Mouse (Mus musculus): ENCODE results near the gene Rnf103. TPM values are rescaled to one million over a fixed set of nuclear protein-coding genes. Genes with fewer than 3 reads are reported as not detected.

Rnf103 gene
- polyA plus RNA-seq, 1 experiment from 2014 or later, result 10.8 TPM

GRCm38 (mm10) chr6:71486226-71486625, 7.5 kb upstream of the Rnf103 start:
- H3K9ac ChIP-seq (ENCODE audit: low read length), result no peak overlapping the region
- no peaks in the 10 kb centered on the region for H3K36me3 ChIP-seq (ENCODE audit: control insufficient read depth, insufficient read depth, low read length)
- no peaks in the 10 kb centered on the region for H3K27me3 ChIP-seq (ENCODE audit: control insufficient read depth, insufficient read depth, low read depth, low read length)
- H3K9me3 ChIP-seq (ENCODE audit: control insufficient read depth, low read length), result no peaks in the 10 kb centered on the region
- no peaks in the 10 kb centered on the region for H3K4me1 ChIP-seq (replicated peaks; ENCODE audit: control insufficient read depth, insufficient read depth, low read length)
- no peak overlapping the region for H3K4me2 ChIP-seq (ENCODE audit: low read depth, low read length)
- no peak for ATAC-seq (ENCODE audit: low read depth)
- H3K27ac ChIP-seq (ENCODE audit: low read length), result no peak overlapping the region
- no peak overlapping the region for H3K4me3 ChIP-seq (ENCODE audit: low read length)
- 53% methylated on average over 2 of the region's 2 CpGs for WGBS

GRCm38 (mm10) chr6:71486867-71487266, 6.8 kb upstream of the Rnf103 start:
- Histone ChIP-seq H3K27me3 (ENCODE audit: control insufficient read depth, insufficient read depth, low read depth, low read length) (no peaks in the 10 kb centered on the region), H3K27ac (ENCODE audit: low read length) (no peak overlapping the region), H3K9me3 (ENCODE audit: control insufficient read depth, low read length) (no peaks in the 10 kb centered on the region), H3K4me1 (replicated peaks; ENCODE audit: control insufficient read depth, insufficient read depth, low read length) (no peaks in the 10 kb centered on the region), H3K4me2 (ENCODE audit: low read depth, low read length) (no peak overlapping the region), H3K4me3 (ENCODE audit: low read length) (no peak overlapping the region), H3K36me3 (ENCODE audit: control insufficient read depth, insufficient read depth, low read length) (no peaks in the 10 kb centered on the region), H3K9ac (ENCODE audit: low read length) (no peak overlapping the region)
- no peak for ATAC-seq (ENCODE audit: low read depth)
- 73% methylated on average over 1 of the region's 1 CpGs for WGBS

- H3K4me1 ChIP-seq (replicated peaks; ENCODE audit: control insufficient read depth, insufficient read depth, low read length), result no peaks in the 10 kb centered on the region
- H3K36me3 ChIP-seq (ENCODE audit: control insufficient read depth, insufficient read depth, low read length), result no peaks in the 10 kb centered on the region
- H3K9ac ChIP-seq (ENCODE audit: low read length), result no peak overlapping the region
- H3K9me3 ChIP-seq (ENCODE audit: control insufficient read depth, low read length), result no peaks in the 10 kb centered on the region
- no peak overlapping the region for H3K4me3 ChIP-seq (ENCODE audit: low read length)
- H3K27ac ChIP-seq (ENCODE audit: low read length), result no peak overlapping the region
- no peak for ATAC-seq (ENCODE audit: low read depth)
- 23% methylated on average over 4 of the region's 4 CpGs for WGBS
- H3K27me3 ChIP-seq (ENCODE audit: control insufficient read depth, insufficient read depth, low read depth, low read length), result no peaks in the 10 kb centered on the region
- no peak overlapping the region for H3K4me2 ChIP-seq (ENCODE audit: low read depth, low read length)
Observed at GRCm38 (mm10) chr6:71487966-71488365, 5.7 kb upstream of the Rnf103 start.

GRCm38 (mm10) chr6:71492136-71492535, 1.6 kb upstream of the Rnf103 start:
- no peaks in the 10 kb centered on the region for H3K9me3 ChIP-seq (ENCODE audit: control insufficient read depth, low read length)
- no peak for ATAC-seq (ENCODE audit: low read depth)
- H3K4me3 ChIP-seq (ENCODE audit: low read length), result no peak overlapping the region
- H3K9ac ChIP-seq (ENCODE audit: low read length), result no peak overlapping the region
- no peak overlapping the region for H3K27ac ChIP-seq (ENCODE audit: low read length)
- H3K4me2 ChIP-seq (ENCODE audit: low read depth, low read length), result no peak overlapping the region
- H3K36me3 ChIP-seq (ENCODE audit: control insufficient read depth, insufficient read depth, low read length), result no peaks in the 10 kb centered on the region
- H3K4me1 ChIP-seq (replicated peaks; ENCODE audit: control insufficient read depth, insufficient read depth, low read length), result peaks cover 9% of the 10 kb centered on the region
- 43% methylated on average over 4 of the region's 4 CpGs for WGBS
- H3K27me3 ChIP-seq (ENCODE audit: control insufficient read depth, insufficient read depth, low read depth, low read length), result no peaks in the 10 kb centered on the region

GRCm38 (mm10) chr6:71492756-71493674, 679 bp upstream of the Rnf103 start:
- Histone ChIP-seq H3K27ac (ENCODE audit: low read length) (peak overlapping the region; percentile 99), H3K36me3 (ENCODE audit: control insufficient read depth, insufficient read depth, low read length) (no peaks in the 10 kb centered on the region), H3K4me3 (ENCODE audit: low read length) (peak overlapping the region; percentile 95), H3K9me3 (ENCODE audit: control insufficient read depth, low read length) (no peaks in the 10 kb centered on the region), H3K9ac (ENCODE audit: low read length) (peak overlapping the region; percentile 99), H3K27me3 (ENCODE audit: control insufficient read depth, insufficient read depth, low read depth, low read length) (no peaks in the 10 kb centered on the region), H3K4me1 (replicated peaks; ENCODE audit: control insufficient read depth, insufficient read depth, low read length) (peaks cover 9% of the 10 kb centered on the region), H3K4me2 (ENCODE audit: low read depth, low read length) (peak overlapping the region; percentile 83)
- 17% methylated on average over 20 of the region's 22 CpGs for WGBS
- no peak; the same call in 1 of the 2 replicates for ATAC-seq (ENCODE audit: low read depth)

GRCm38 (mm10) chr6:71494341-71495020, 787 bp downstream of the Rnf103 start:
- under 1% methylated on average over 45 of the region's 46 CpGs for WGBS
- peak overlapping the region; percentile 95 for H3K4me3 ChIP-seq (ENCODE audit: low read length)
- peak overlapping the region; percentile 83 for H3K4me2 ChIP-seq (ENCODE audit: low read depth, low read length)
- peak overlapping the region; percentile 99 for H3K27ac ChIP-seq (ENCODE audit: low read length)
- H3K36me3 ChIP-seq (ENCODE audit: control insufficient read depth, insufficient read depth, low read length), result no peaks in the 10 kb centered on the region; the same call in 1 of the 2 replicates
- peaks cover 9% of the 10 kb centered on the region for H3K4me1 ChIP-seq (replicated peaks; ENCODE audit: control insufficient read depth, insufficient read depth, low read length)
- peak overlapping the region; percentile 99 for H3K9ac ChIP-seq (ENCODE audit: low read length)
- no peaks in the 10 kb centered on the region for H3K27me3 ChIP-seq (ENCODE audit: control insufficient read depth, insufficient read depth, low read depth, low read length)
- no peak; the same call in 1 of the 2 replicates for ATAC-seq (ENCODE audit: low read depth)
- no peaks in the 10 kb centered on the region for H3K9me3 ChIP-seq (ENCODE audit: control insufficient read depth, low read length)

GRCm38 (mm10) chr6:71500575-71500974, 6.9 kb downstream of the Rnf103 start:
- no peak for ATAC-seq (ENCODE audit: low read depth)
- peaks cover 6% of the 10 kb centered on the region for H3K4me1 ChIP-seq (replicated peaks; ENCODE audit: control insufficient read depth, insufficient read depth, low read length)
- no peak overlapping the region for H3K4me2 ChIP-seq (ENCODE audit: low read depth, low read length)
- peaks cover 7% of the 10 kb centered on the region; the same call in 1 of the 2 replicates for H3K36me3 ChIP-seq (ENCODE audit: control insufficient read depth, insufficient read depth, low read length)
- 76% methylated on average over 3 of the region's 3 CpGs for WGBS
- H3K27me3 ChIP-seq (ENCODE audit: control insufficient read depth, insufficient read depth, low read depth, low read length), result no peaks in the 10 kb centered on the region
- H3K9ac ChIP-seq (ENCODE audit: low read length), result no peak overlapping the region
- no peak overlapping the region for H3K4me3 ChIP-seq (ENCODE audit: low read length)
- H3K9me3 ChIP-seq (ENCODE audit: control insufficient read depth, low read length), result no peaks in the 10 kb centered on the region
- H3K27ac ChIP-seq (ENCODE audit: low read length), result no peak overlapping the region

- H3K9me3 ChIP-seq (ENCODE audit: control insufficient read depth, low read length), result no peaks in the 10 kb centered on the region
- no peak overlapping the region for H3K4me2 ChIP-seq (ENCODE audit: low read depth, low read length)
- ATAC-seq (ENCODE audit: low read depth), result no peak
- H3K27me3 ChIP-seq (ENCODE audit: control insufficient read depth, insufficient read depth, low read depth, low read length), result no peaks in the 10 kb centered on the region
- H3K27ac ChIP-seq (ENCODE audit: low read length), result no peak overlapping the region
- WGBS, result 60% methylated on average over 4 of the region's 4 CpGs
- peaks cover 7% of the 10 kb centered on the region; the same call in 1 of the 2 replicates for H3K36me3 ChIP-seq (ENCODE audit: control insufficient read depth, insufficient read depth, low read length)
- H3K4me3 ChIP-seq (ENCODE audit: low read length), result no peak overlapping the region
- H3K9ac ChIP-seq (ENCODE audit: low read length), result no peak overlapping the region
- no peaks in the 10 kb centered on the region for H3K4me1 ChIP-seq (replicated peaks; ENCODE audit: control insufficient read depth, insufficient read depth, low read length)
Observed at GRCm38 (mm10) chr6:71503001-71503400, 9.3 kb downstream of the Rnf103 start.

GRCm38 (mm10) chr6:71503670-71504069, 10.0 kb downstream of the Rnf103 start:
- H3K36me3 ChIP-seq (ENCODE audit: control insufficient read depth, insufficient read depth, low read length), result peaks cover 12% of the 10 kb centered on the region; the same call in 1 of the 2 replicates
- no peak for ATAC-seq (ENCODE audit: low read depth)
- no peak overlapping the region for H3K4me2 ChIP-seq (ENCODE audit: low read depth, low read length)

More at GRCm38 (mm10) chr6:71503670-71504069, 10.0 kb downstream of the Rnf103 start:
- Histone ChIP-seq H3K27ac (ENCODE audit: low read length) (no peak overlapping the region), H3K9ac (ENCODE audit: low read length) (no peak overlapping the region), H3K4me3 (ENCODE audit: low read length) (no peak overlapping the region), H3K4me1 (replicated peaks; ENCODE audit: control insufficient read depth, insufficient read depth, low read length) (no peaks in the 10 kb centered on the region), H3K27me3 (ENCODE audit: control insufficient read depth, insufficient read depth, low read depth, low read length) (no peaks in the 10 kb centered on the region), H3K9me3 (ENCODE audit: control insufficient read depth, low read length) (no peaks in the 10 kb centered on the region)
